Mouse (Mus musculus): ENCODE results near the gene Stra6l. TPM values are rescaled to one million over a fixed set of nuclear protein-coding genes. Genes with fewer than 3 reads are reported as not detected.

Gene Stra6l
- 0.99 and 1.3 TPM in 2 replicates for polyA plus RNA-seq (2015; fragmentation: Nextera tagmentation; extraction: Ambion mirVana)

DNA sequence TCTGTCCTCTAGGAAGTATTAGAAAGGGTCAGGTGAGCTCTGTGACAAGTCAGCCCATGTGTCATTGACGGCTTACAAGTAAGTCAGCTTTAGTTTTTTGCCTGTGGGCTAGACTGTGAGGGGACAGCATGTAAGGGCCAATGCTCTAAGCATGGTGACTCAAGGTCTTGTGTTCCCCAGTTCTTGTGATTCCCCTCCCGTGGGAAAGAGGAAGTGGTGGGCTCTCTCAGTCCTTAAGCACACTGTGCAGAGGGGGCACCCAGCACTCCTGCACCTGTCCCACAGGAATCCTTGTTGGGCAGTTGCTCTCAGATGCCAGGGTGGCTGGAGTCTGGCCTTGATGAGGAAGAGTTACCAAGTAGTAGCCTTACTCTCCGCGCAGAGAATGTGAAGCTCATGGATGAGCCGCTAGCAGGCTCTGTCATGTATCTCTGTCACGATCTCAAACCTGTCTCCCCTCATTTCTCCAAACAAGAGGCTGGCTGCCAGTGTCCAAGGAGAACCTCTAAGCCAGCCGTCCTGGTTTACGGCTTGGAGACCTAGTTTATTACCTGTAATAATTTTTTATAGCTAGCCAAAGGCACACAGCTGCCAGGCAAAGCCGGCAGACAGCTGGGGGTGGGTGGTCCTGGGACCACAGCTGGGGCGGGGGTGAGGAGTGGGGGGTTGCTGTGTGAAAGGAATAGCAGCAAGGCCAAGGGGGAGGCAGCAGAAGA lies at the start of gene Stra6l:
Gene Stra6l, plus strand, starts transcription at position 556 of the 716 bp plus-strand sequence.
- no peak within 1 kb of the TSS for H3K4me2 ChIP-seq (ENCODE audit: low read depth, low read length)

DNA sequence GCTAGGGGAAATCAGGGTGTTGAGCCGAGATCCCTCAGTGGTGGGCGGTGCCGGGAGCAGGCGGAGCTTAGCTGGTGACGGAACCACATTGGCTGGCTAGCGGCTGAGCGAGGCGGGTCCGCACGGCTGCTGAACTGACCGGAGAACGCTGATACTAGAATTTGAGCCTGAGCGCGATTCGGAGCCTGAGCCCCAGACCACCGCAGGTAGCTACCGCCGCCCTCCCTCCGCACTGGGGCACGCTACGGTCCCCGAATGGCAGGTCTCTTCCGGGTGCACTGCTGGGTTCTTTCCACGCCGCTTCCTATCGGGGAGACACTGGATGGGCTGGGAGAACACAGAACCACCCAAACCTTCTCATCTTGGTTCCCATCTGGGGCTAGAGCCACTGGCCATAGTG lies 49.5 kb upstream of the Stra6l start, which contains the start of gene Aldh1b1:
Gene Aldh1b1, plus strand, starts transcription at position 59 of the 400 bp plus-strand sequence.
- ATAC-seq (ENCODE audit: insufficient read depth, low FRiP score), result peak; percentile 78
- H3K4me3 ChIP-seq (replicated peaks; ENCODE audit: low read length), result peak within 1 kb of the TSS; percentile 57
- WGBS, result 1% methylated on average over 26 of the region's 26 CpGs
- no peaks in the 10 kb centered on the region for H3K9me3 ChIP-seq (replicated peaks; ENCODE audit: control insufficient read depth, low read length)
- peak within 1 kb of the TSS; percentile 84 for H3K4me2 ChIP-seq (ENCODE audit: low read depth, low read length)
- H3K36me3 ChIP-seq (ENCODE audit: control insufficient read depth, insufficient read depth, low read length), result peaks cover 7% of the 10 kb centered on the region; the same call in 1 of the 2 replicates
- H3K9ac ChIP-seq (ENCODE audit: low read length), result peak within 1 kb of the TSS; percentile 73
- H3K27me3 ChIP-seq (ENCODE audit: control insufficient read depth, insufficient read depth, low read length), result no peaks in the 10 kb centered on the region
- 0 out of 2 replicates have a peak within 1 kb of the TSS, but pooled peaks have one; percentile 42 for H3K27ac ChIP-seq (ENCODE audit: low read length)
- peaks cover 17% of the 10 kb centered on the region for H3K4me1 ChIP-seq (ENCODE audit: control insufficient read depth, insufficient read depth, low read length)

More for the DNA sequence above, at the start of gene Stra6l:
- H3K36me3 ChIP-seq (ENCODE audit: control insufficient read depth, insufficient read depth, low read length), result no peaks in the 10 kb centered on the region
- H3K27me3 ChIP-seq (ENCODE audit: control insufficient read depth, insufficient read depth, low read length), result no peaks in the 10 kb centered on the region
- no peak within 1 kb of the TSS for H3K4me3 ChIP-seq (replicated peaks; ENCODE audit: low read length)
- H3K9me3 ChIP-seq (replicated peaks; ENCODE audit: control insufficient read depth, low read length), result no peaks in the 10 kb centered on the region
- 47% methylated on average over 10 of the region's 10 CpGs for WGBS
- H3K9ac ChIP-seq (ENCODE audit: low read length), result no peak within 1 kb of the TSS
- no peak within 1 kb of the TSS for H3K27ac ChIP-seq (ENCODE audit: low read length)
- ATAC-seq (ENCODE audit: insufficient read depth, low FRiP score), result no peak
- H3K4me1 ChIP-seq (ENCODE audit: control insufficient read depth, insufficient read depth, low read length), result no peaks in the 10 kb centered on the region

DNA sequence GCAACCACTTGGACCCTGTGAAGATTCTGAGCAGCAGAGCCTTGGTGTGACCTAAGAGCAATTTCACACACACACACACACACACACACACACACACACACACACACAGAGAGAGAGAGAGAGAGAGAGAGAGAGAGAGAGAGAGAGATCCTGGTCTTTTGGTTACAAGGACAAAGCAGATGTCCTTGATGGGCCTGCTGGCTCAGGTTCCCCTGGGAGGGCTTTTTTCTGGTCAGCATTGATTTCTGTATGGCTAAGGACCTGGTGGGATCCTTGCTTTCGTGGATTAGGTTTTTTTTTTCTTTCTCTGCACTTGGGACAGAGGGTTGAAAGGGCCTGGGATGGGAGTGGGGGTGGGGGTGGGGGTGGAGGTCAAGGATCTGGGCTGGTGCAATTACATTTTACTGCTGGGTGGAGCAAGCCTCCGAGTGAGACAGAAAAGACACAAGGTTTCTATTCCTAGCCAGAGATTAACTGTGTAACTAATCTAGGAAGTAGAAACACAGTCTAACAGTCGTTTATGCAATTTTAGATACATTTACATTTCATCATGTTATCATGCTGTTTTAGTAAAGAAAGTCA lies 48.4 kb upstream of the Stra6l start:
- WGBS, result 29% methylated on average over 3 of the region's 3 CpGs
- H3K4me1 ChIP-seq (ENCODE audit: control insufficient read depth, insufficient read depth, low read length), result peaks cover 17% of the 10 kb centered on the region
- peaks cover 7% of the 10 kb centered on the region; the same call in 1 of the 2 replicates for H3K36me3 ChIP-seq (ENCODE audit: control insufficient read depth, insufficient read depth, low read length)
- no peak for ATAC-seq (ENCODE audit: insufficient read depth, low FRiP score)
- H3K9me3 ChIP-seq (replicated peaks; ENCODE audit: control insufficient read depth, low read length), result no peaks in the 10 kb centered on the region
- 0 out of 2 replicates have a peak overlapping the region, but pooled peaks have one; percentile 42 for H3K27ac ChIP-seq (ENCODE audit: low read length)
- H3K27me3 ChIP-seq (ENCODE audit: control insufficient read depth, insufficient read depth, low read length), result no peaks in the 10 kb centered on the region
- H3K9ac ChIP-seq (ENCODE audit: low read length), result no peak overlapping the region
- no peak overlapping the region for H3K4me3 ChIP-seq (replicated peaks; ENCODE audit: low read length)
- H3K4me2 ChIP-seq (ENCODE audit: low read depth, low read length), result peak overlapping the region; percentile 12

DNA sequence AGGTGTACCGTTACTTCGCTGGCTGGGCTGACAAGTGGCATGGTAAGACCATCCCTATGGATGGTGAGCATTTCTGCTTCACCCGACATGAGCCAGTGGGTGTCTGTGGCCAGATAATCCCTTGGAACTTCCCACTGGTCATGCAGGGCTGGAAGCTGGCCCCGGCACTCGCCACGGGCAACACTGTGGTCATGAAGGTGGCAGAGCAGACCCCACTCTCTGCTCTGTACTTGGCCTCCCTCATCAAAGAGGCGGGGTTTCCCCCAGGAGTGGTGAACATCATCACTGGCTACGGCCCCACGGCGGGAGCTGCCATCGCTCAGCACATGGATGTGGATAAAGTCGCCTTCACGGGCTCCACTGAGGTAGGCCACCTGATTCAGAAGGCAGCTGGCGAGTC lies 45.6 kb upstream of the Stra6l start:
- peaks cover 7% of the 10 kb centered on the region; the same call in 1 of the 2 replicates for H3K36me3 ChIP-seq (ENCODE audit: control insufficient read depth, insufficient read depth, low read length)
- H3K27ac ChIP-seq (ENCODE audit: low read length), result no peak overlapping the region
- H3K4me1 ChIP-seq (ENCODE audit: control insufficient read depth, insufficient read depth, low read length), result no peaks in the 10 kb centered on the region
- no peak overlapping the region for H3K4me2 ChIP-seq (ENCODE audit: low read depth, low read length)
- H3K9ac ChIP-seq (ENCODE audit: low read length), result no peak overlapping the region
- no peak overlapping the region for H3K4me3 ChIP-seq (replicated peaks; ENCODE audit: low read length)
- no peaks in the 10 kb centered on the region for H3K9me3 ChIP-seq (replicated peaks; ENCODE audit: control insufficient read depth, low read length)
- ATAC-seq (ENCODE audit: insufficient read depth, low FRiP score), result no peak
- no peaks in the 10 kb centered on the region for H3K27me3 ChIP-seq (ENCODE audit: control insufficient read depth, insufficient read depth, low read length)
- WGBS, result 95% methylated on average over 14 of the region's 14 CpGs

DNA sequence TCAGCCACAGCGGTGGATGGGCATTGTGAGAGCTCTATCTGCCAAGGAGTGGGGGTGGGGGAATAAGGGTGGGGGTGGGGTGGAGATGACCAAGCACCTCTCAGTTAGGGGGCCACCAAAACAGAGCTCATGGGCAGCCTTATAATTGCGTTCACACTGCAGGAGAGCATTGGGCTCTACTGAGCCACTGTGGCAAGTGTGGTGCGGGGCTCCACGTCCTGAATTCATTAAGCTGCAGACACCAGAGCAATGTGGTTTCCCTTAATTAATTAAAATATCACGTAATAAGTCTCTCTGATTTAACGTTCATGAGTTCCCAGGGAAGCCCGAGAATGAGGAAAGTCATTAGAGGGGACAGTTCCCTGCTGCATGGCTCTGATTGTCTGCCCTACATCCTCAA lies 40.4 kb upstream of the Stra6l start:
- H3K4me1 ChIP-seq (ENCODE audit: control insufficient read depth, insufficient read depth, low read length), result no peaks in the 10 kb centered on the region
- H3K27me3 ChIP-seq (ENCODE audit: control insufficient read depth, insufficient read depth, low read length), result no peaks in the 10 kb centered on the region
- no peak overlapping the region for H3K27ac ChIP-seq (ENCODE audit: low read length)
- no peak overlapping the region for H3K4me2 ChIP-seq (ENCODE audit: low read depth, low read length)
- H3K4me3 ChIP-seq (replicated peaks; ENCODE audit: low read length), result no peak overlapping the region
- WGBS, result 59% methylated on average over 7 of the region's 7 CpGs
- H3K9ac ChIP-seq (ENCODE audit: low read length), result no peak overlapping the region
- ATAC-seq (ENCODE audit: insufficient read depth, low FRiP score), result no peak
- peaks cover 4% of the 10 kb centered on the region; the same call in 1 of the 2 replicates for H3K36me3 ChIP-seq (ENCODE audit: control insufficient read depth, insufficient read depth, low read length)
- H3K9me3 ChIP-seq (replicated peaks; ENCODE audit: control insufficient read depth, low read length), result no peaks in the 10 kb centered on the region

DNA sequence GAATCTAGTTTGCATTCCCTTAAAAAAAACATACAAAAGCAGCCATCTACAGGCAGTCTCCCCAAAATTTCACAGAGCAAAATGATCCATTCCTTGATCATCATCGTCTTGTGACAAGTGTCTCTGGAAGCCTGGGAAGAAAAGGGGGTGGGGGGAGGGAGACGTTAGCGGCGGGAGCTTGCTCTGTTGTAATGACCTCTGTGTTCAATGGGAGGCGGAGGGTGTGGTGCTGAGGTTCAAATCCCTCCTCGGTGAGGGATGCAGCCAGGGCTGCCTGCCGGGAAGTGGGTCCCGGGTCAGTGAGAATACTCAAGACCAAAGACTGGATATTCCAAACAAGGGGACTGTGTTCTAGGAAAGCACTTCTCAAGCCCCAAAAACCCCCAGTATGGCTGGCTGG lies 37.2 kb upstream of the Stra6l start:
- Histone ChIP-seq H3K9me3 (replicated peaks; ENCODE audit: control insufficient read depth, low read length) (no peaks in the 10 kb centered on the region), H3K27ac (ENCODE audit: low read length) (no peak overlapping the region), H3K4me1 (ENCODE audit: control insufficient read depth, insufficient read depth, low read length) (no peaks in the 10 kb centered on the region), H3K27me3 (ENCODE audit: control insufficient read depth, insufficient read depth, low read length) (no peaks in the 10 kb centered on the region), H3K9ac (ENCODE audit: low read length) (no peak overlapping the region), H3K4me2 (ENCODE audit: low read depth, low read length) (no peak overlapping the region), H3K36me3 (ENCODE audit: control insufficient read depth, insufficient read depth, low read length) (no peaks in the 10 kb centered on the region), H3K4me3 (replicated peaks; ENCODE audit: low read length) (no peak overlapping the region)
- WGBS, result 29% methylated on average over 8 of the region's 8 CpGs
- no peak for ATAC-seq (ENCODE audit: insufficient read depth, low FRiP score)

DNA sequence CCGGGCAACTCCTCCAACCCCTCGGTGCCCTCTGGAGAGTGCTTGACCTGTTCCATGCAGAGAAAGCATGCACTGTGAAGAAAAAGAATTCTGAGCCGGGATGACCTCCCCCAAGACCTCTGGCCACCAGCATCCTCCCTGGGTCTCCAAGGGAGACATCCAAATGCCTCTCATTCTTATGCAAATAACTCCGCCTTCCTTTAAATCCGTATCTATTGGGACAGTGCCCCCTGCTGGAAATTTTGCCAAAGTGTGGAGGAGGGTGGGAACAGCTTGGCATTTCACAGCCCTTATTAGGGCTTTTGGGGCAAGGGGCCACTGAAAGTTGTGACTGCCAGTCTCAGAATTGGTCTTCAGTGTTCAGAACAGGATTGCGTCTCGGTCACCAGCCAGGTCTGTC lies 32.9 kb upstream of the Stra6l start:
- ATAC-seq (ENCODE audit: insufficient read depth, low FRiP score), result no peak
- H3K4me1 ChIP-seq (ENCODE audit: control insufficient read depth, insufficient read depth, low read length), result peaks cover 14% of the 10 kb centered on the region
- no peaks in the 10 kb centered on the region for H3K36me3 ChIP-seq (ENCODE audit: control insufficient read depth, insufficient read depth, low read length)
- H3K4me3 ChIP-seq (replicated peaks; ENCODE audit: low read length), result no peak overlapping the region
- H3K9ac ChIP-seq (ENCODE audit: low read length), result no peak overlapping the region
- H3K4me2 ChIP-seq (ENCODE audit: low read depth, low read length), result no peak overlapping the region
- H3K27ac ChIP-seq (ENCODE audit: low read length), result no peak overlapping the region
- no peaks in the 10 kb centered on the region; the same call in 1 of the 2 replicates for H3K27me3 ChIP-seq (ENCODE audit: control insufficient read depth, insufficient read depth, low read length)
- 43% methylated on average over 7 of the region's 7 CpGs for WGBS
- no peaks in the 10 kb centered on the region for H3K9me3 ChIP-seq (replicated peaks; ENCODE audit: control insufficient read depth, low read length)

DNA sequence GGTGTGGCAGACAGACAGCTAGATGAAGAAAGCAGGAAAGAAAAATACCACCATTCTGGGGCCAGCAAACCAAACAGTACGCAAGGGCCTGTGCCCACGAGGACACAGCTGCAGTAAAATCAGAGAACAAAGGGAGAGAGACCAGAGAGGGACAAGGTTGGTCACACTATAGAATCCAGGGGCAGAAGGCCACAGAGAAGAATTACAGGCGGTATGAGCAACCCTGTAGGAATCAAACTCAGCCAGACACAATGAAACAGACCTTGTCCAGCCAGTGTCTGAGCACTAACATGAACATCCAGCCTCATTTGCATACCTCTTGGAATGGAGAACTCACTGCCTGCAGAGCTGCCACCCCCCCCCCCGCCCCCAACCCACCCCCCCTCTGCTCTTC lies 29.7 kb upstream of the Stra6l start:
- H3K27me3 ChIP-seq (ENCODE audit: control insufficient read depth, insufficient read depth, low read length), result peaks cover 5% of the 10 kb centered on the region
- no peaks in the 10 kb centered on the region for H3K9me3 ChIP-seq (replicated peaks; ENCODE audit: control insufficient read depth, low read length)
- peak overlapping the region; percentile 68 for H3K4me2 ChIP-seq (ENCODE audit: low read depth, low read length)
- H3K9ac ChIP-seq (ENCODE audit: low read length), result peak overlapping the region; percentile 54; the same call in 1 of the 2 replicates
- peaks cover 14% of the 10 kb centered on the region for H3K4me1 ChIP-seq (ENCODE audit: control insufficient read depth, insufficient read depth, low read length)
- no peak for ATAC-seq (ENCODE audit: insufficient read depth, low FRiP score)
- 38% methylated on average over 4 of the region's 4 CpGs for WGBS
- H3K27ac ChIP-seq (ENCODE audit: low read length), result peak overlapping the region; percentile 49
- H3K36me3 ChIP-seq (ENCODE audit: control insufficient read depth, insufficient read depth, low read length), result no peaks in the 10 kb centered on the region
- peak overlapping the region; percentile 33 for H3K4me3 ChIP-seq (replicated peaks; ENCODE audit: low read length)
